Mouse (Mus musculus) liver (tissue): Measurements from ENCODE around the gene Fam71f1.

Experiments used
- DNase-seq: peaks from one replicate; pipeline ENCODE4 v3.0.0-alpha.2; 2020; ENCODE audit warnings: mixed read lengths

Fam71f1 gene

GRCm38 (mm10) chr6:29318879-29319278 lies at the start of gene Fam71f1:
TSS of gene Fam71f1 (plus strand) at chr6:29319140.
- DNase-seq, result peak; percentile 18

GRCm38 (mm10) chr6:29270961-29271360 lies 48.0 kb upstream of the Fam71f1 start:
- no peak for DNase-seq

GRCm38 (mm10) chr6:29272312-29273072 lies 46.4 kb upstream of the Fam71f1 start, which contains the start of gene Hilpda:
TSS of gene Hilpda (plus strand) at chr6:29272488.
- peak; percentile 95 for DNase-seq

DNA sequence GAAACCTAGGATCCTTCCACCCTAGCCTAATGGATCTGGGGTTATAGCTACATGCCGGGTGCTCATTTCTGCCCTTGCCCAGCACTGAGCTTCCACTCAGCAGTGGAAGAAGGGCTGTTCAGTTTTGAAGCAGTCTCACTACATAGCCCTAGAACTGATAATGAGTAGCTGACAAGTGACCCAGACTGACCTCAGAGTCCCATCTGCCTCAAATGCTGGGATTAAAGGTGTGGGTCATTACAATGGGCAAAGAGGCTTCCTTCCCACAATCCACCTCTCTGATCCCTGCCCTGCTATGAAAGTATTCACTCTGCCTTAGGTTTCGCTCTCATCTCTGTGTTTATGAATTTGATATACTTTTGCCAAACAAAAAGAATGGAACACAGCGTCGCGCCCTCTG lies 42.2 kb upstream of the Fam71f1 start:
- no peak for DNase-seq

DNA sequence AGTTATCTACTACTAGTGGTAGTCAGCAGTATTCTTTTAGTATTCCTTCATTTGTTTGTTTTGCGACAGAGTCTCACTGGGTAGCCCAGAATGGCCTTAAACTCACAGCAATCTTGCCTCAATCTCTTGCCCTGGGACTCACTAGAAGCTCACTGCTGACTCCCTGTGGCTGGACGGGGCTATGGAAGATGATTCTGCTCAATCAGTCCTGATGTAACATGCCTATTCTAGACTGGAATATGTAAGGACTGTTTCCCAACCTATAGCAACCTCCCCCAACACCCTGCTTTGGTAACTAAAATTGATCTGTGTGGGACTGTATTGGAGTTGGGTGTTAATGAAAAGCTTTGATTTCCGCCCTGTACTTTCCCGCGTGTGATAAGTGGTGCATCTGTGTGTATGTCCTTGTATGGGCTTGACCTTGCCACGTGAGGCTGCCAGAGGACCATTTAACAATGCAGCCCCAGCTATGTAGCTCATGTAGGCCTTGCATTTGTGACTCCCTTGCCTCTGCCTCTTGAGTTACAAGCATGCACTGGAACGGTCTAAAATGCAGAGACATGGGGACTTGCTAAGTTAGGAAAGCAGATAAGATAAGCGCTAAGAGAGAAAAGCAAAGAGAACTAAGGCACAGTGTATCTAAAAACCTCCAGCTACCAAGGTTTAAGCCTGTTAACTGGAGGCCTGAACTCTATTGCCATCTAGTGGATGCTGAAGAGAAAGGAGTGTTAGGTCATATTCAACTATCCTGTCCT lies 40.2 kb upstream of the Fam71f1 start:
- DNase-seq, result peak; percentile 50

- DNase-seq, result no peak
Observed at GRCm38 (mm10) chr6:29279293-29279692, 39.6 kb upstream of the Fam71f1 start, which contains the start of gene Fam71f2. TSS of gene Fam71f2 (plus strand) at chr6:29279593.

DNA sequence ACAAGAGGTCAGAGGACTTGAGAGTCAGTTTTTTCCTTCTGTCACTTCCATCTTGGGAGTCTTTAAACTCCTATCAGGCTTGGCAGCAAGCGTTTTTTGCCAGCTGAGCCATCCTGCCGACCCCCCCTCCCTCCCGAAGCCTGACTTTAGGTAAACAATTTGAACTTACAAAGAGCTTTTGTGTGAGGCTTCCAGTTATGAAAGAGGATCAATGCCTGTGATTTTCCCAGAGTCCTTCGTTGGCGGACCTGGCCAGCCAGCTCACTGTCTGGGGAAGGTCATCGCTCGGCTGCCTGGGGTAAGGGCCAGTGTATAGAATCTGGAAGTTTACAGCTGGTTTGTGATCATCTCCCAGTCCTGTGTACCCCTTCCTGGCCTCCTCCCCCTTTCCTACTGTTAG lies 38.3 kb upstream of the Fam71f1 start:
- DNase-seq, result no peak

DNA sequence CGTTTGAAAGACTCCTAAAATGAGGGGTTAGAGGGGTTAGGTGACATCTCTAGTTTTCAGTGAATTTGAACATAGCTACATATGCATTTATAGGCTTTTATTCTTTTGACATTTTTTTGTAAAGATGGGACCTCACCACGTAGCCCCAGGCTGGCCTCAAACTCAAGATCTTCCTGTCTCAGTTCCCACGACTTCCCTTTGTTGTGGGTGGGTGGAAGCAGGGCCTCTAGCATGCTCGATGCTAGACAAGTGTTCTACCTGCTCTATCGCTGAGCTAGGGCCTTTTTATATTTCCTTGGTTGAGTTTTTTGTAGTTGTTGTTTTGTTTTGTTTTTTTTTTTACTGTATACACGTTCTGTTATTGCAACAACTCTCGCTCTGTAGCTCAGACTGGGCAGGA lies 32.1 kb upstream of the Fam71f1 start:
- DNase-seq, result no peak

GRCm38 (mm10) chr6:29287481-29287880 lies 31.5 kb upstream of the Fam71f1 start:
- no peak for DNase-seq

DNA sequence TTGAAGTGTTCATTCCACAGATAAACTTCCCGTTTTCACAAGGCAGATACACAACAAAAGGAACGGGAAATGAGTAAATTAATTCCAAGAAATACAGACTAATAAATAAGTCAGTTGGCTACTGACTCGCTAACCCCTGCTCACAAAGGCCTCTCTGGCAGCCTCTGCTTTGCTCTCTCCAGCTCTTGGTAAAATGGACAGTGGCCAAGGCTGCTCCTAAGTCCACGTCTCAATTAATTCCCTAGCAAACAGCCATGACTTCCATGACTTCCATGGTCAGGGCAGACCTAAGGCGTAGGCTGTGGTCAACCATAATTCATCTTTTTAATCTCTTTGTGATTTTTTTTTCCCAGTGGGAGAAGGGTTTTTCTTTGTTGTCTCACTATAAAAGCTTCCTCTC lies 31.0 kb upstream of the Fam71f1 start:
- no peak for DNase-seq

DNA sequence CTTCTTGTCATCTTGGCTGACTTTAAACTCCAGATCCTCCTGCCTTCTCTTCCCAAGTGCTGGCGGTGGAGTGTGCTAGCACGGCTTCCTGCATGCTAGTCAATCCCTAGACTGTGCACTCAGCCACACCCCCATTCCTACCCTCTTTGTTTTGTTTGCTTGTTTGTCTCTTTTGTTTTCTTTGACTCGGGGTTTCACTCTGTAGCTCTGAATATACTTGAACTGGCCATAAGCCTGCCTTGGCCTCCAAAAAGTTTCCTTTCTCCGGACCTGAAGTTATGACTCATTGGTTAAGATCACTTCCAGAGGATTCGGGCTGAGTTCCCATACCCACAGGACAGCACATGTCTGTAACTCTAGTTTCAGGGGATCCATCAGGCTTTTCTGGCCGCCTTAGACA lies 30.3 kb upstream of the Fam71f1 start:
- no peak for DNase-seq

DNA sequence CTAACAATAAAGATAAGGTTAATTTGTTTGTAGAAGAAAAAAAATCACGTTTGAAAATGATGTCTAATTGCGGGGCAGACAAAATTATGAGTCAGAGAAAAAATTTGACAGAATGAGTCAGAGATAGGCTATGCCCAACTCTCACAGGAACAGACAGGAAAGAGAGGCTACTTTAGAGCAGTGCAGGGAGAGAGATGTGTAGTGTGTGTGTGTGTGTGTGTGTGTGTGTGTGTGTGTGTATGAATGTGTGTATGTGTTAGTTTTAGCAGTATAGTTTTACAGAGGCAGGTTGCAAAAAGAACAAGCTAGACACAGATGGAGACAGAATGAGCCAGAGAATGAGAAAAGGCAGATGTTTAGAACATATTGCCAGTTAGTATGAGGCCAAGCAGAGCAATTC lies 19.8 kb upstream of the Fam71f1 start:
- DNase-seq, result no peak

GRCm38 (mm10) chr6:29303251-29303650 lies 15.7 kb upstream of the Fam71f1 start:
- no peak for DNase-seq

DNA sequence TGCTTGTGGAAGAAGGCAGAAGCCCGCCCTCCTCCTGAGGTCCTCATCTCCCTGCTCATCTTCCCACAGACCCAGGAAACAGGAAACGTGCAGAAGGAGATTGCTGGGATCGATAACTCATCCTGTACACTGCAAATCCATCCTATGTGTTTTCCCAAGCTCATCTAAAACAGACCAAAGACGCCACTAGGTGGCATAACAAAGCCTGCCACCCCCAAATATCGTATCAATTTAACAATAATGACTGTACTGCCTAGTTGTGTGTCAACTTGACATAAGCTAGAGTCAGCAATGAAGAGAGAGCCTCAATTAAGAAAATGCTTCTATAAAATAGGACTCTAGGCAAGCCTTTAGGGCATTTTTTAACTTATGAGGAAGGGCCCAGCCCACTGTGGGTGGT lies 15.2 kb upstream of the Fam71f1 start:
- no peak for DNase-seq

GRCm38 (mm10) chr6:29305462-29305861 lies 13.5 kb upstream of the Fam71f1 start:
- DNase-seq, result no peak

DNA sequence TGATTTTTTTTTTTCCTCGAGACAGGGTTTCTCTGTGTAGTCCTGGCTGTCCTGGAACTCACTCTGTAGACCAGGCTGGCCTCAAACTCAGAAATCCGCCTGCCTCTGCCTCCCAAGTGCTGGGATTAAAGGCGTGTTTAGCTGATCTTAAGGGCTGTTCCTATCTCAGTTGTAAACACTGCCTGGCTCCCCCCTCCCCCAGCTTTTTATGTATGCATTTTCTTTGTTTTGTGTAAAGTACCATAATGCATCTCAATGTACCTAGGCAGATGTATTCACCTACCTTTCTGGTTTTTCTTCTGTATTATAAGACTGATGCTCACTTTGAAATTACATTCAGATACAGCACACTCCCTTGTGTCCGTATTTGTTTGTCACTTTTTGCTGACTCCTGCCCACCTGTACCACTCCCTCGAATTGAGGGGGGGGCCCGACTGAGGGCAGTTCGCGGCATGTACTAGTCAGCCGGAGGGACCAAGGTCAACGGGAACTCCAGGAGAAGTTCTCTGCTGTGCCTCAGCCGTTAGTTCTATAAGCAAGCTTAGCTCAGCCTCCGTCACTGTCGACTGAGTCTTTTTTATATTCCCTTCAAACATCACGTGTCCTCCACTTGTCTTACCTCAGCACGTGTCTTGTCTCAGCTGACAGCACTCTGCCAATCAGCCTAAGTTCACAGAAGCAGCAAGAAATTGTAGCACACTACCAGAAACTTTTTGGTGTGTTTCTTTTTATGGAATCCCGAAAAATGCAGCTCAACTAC lies 9.9 kb upstream of the Fam71f1 start:
- no peak for DNase-seq

- DNase-seq, result no peak
Observed at GRCm38 (mm10) chr6:29313690-29314202, 5.2 kb upstream of the Fam71f1 start.

- no peak for DNase-seq
Observed at GRCm38 (mm10) chr6:29317286-29317685, 1.7 kb upstream of the Fam71f1 start.

- DNase-seq, result no peak
Observed at GRCm38 (mm10) chr6:29317941-29318340, 999 bp upstream of the Fam71f1 start.

- DNase-seq, result no peak
Observed at GRCm38 (mm10) chr6:29321586-29321985, 2.6 kb downstream of the Fam71f1 start.

GRCm38 (mm10) chr6:29322147-29322546 lies 3.2 kb downstream of the Fam71f1 start:
- DNase-seq, result no peak

DNA sequence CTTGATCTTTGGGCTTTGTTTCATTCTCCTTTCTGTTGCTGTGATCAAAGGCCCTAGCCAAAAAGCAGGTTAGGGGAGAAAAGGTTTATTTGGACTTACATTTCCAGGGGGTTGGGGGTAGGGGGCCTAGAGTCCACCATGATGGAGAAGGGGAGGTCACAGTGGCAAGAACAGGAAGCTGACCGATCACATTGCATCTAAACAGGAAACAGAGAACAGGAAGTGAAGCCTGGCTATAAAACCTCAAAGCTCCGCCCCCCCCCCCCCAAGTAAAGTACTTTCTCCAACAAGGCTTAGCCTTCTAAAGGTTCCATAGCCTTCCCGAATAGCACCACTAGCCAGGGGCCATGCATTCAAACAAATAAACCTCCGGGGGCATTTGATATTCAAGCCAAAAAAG lies 3.8 kb downstream of the Fam71f1 start:
- no peak for DNase-seq

- DNase-seq, result no peak
Observed at GRCm38 (mm10) chr6:29326961-29327360, 8.0 kb downstream of the Fam71f1 start.
